Mouse (Mus musculus) gastrocnemius, adult 18-20 months (tissue): ENCODE data around the gene Col25a1. TPM values are rescaled to one million over a fixed set of nuclear protein-coding genes. Genes with fewer than 3 reads are reported as not detected.

Experiments
- DNase-seq: peaks from one replicate; pipeline ENCODE4 v3.0.0; 2021; ENCODE audit warnings: low spot score
- total RNA-seq, 2 experiments: library from RNA; stranded (reverse); gene quantifications; 2 replicates each; pipeline ENCODE4 v1.2.3; 2021

Gene Col25a1
- total RNA-seq, 2 experiments from 2014 or later, result 0.09 to 0.17 TPM

DNA sequence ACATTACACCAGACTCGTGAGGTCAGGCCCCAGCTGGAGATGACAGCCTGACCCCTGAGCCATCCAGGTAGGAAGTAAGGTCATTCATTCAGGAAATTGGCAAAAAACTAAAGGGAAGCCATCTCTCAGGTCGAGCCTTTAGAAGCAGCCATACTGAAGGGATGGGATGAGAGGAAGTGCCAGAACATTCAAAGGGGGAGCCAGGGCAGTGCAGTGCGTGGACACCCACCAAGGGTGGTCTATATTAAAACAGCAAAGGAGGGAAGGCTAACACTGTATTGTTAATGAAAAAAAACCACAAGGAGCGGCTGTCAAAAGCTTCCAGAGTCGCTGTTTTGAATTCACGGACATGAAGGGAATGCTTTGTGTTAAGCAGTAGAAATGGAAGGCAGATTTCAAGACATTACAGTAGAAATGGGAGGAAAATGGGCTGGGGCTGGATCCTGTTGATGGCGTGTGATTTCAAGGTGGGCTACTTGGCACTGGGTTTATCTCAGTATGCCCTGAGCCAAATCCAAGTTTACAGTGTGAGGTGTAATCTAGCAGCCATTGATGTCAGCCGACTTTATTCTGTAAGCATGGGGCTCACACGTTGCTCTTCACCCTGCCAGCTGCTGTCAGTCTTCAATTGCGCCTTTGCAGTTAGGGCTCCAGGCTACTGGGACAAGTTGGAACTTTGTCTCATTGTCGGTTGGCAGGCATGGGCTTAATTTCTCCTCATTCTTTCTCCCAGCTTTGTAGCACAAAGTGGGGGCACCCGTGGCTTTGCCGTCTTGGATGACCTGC is 312.7 kb downstream of the Col25a1 start:
- DNase-seq, result no peak

GRCm38 (mm10) chr3:130449864-130450263 is 318.6 kb downstream of the Col25a1 start:
- DNase-seq, result no peak

GRCm38 (mm10) chr3:130465371-130465770 is 334.1 kb downstream of the Col25a1 start:
- DNase-seq, result no peak

DNA sequence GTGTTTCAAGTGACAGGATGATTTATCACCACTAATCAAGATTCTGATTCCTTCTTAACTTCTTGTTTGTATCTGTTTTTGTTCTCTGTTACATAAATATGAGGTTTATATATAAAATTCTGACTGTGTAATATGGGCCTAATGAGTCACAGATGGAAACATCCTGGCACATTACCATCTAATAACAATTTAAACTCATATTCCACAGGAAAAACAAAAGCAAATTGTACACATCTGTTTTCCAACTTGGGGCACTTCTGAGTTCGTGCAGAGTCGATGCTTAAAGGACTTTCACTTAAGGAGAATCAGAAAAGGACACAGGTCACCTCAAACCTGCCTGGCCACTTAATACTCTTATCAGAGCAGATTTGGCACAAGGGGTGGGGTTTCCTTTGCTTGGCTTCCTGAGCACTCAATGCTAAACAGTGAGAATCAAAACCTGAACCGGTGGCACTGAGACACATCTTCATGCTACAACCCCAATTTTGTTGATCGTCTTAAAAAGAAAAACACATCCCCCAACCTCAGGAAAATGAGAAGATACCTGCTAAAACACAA is 342.0 kb downstream of the Col25a1 start:
- DNase-seq, result no peak

DNA sequence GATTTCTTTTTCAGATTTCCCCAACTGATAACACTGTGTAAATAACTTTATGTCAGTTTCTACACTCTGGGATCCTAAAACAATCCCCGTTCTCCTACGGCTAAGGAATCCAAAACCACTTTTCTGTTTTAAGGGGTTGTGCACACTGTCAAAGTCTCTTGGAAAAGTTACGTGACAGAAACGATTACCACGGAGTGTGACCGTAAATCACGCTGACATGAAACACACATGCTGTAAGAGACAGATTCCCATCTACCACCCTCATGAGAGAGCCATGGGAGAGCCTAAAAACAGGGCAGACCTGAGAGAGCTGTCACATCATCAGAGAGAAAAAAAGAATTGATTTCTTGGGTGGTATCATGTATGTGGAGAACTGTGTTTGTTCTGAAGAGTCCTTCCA is 342.7 kb downstream of the Col25a1 start:
- no peak for DNase-seq

DNA sequence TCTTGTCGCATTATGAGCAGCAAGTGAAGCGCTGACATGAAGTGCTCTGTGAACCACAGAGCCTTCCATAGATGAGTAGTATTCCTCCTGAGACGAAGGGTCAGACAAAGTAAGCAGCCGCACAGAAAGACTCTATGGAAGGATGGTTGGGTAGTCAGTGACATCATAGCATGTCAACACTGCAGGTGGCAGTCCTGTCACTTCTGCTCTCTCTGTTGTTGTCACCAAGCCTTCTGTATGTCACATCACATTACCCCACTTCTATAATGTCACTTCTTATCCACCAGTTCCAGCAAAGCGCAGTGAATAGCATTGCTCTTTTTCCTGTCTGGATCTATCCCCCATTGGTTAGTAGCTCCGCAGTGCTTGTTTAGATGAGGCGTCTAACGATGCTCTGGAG is 351.2 kb downstream of the Col25a1 start:
- DNase-seq, result no peak

GRCm38 (mm10) chr3:130488839-130489238 is 357.5 kb downstream of the Col25a1 start:
- no peak for DNase-seq

DNA sequence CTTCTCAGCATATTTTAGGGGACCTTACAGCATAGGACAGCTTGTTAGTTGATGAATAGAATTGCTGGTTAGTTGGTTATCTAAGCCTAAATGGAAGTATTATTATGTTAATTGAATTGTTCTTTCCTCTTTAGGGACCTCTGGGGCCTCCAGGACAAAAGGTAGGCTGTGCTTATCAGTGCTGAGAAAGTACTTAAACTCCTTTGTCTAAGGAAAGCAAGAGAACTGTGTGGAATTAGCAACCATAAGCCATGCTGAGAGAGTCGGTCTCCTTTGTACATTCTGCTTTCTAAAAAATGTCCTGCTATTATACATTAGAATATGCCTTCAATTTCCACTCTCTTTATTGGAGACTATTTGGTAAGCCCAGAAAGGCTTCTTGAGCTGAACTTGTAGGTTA is 362.9 kb downstream of the Col25a1 start:
- DNase-seq, result no peak

- DNase-seq, result peak; percentile 53
These were observed 363.5 kb downstream of the Col25a1 start for GRCm38 (mm10) chr3:130494665-130495396.

GRCm38 (mm10) chr3:130497036-130497435 is 365.7 kb downstream of the Col25a1 start:
- DNase-seq, result no peak

- no peak for DNase-seq
These were observed 370.4 kb downstream of the Col25a1 start for GRCm38 (mm10) chr3:130501713-130502112.

DNA sequence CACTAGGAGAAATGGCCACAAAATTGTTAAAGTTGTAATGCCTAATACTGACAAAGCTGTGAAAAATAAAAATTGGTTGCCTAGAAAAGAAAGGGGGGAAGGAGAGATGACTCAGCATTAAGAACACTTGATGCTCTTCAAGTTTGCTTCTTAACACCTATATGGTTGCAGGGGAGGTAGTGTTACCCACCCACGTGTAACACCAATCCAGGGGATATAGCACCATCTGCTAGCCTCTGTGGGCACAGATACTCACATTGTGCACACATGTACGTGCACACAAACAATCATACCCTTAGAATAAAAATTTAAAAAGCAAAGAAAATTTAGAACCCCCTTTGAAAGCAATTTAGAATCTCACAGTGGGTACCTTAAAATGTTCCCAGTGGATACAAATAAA is 377.0 kb downstream of the Col25a1 start:
- DNase-seq, result no peak

DNA sequence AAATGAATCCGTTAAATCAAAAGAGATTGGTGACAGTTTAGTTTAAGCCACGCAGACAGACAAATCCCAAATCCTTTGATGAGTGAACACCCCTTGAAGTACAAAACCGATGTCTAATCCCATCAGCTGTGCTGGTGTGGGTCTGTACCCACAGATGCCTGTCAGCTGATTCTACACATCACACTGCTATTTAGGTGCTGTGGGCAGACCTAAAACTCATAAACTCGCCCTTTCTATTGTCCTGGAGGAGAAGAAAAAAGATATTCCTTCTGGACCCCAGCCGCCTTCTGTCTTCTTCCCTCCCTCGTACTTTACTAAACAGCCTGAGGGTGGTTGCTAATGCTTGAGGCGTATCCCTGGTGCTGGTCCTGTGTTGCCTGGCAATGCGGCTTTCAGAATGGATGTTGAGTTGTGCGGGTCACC is 387.2 kb downstream of the Col25a1 start:
- DNase-seq, result no peak

- no peak for DNase-seq
These were observed 390.7 kb downstream of the Col25a1 start for GRCm38 (mm10) chr3:130521834-130522476.

DNA sequence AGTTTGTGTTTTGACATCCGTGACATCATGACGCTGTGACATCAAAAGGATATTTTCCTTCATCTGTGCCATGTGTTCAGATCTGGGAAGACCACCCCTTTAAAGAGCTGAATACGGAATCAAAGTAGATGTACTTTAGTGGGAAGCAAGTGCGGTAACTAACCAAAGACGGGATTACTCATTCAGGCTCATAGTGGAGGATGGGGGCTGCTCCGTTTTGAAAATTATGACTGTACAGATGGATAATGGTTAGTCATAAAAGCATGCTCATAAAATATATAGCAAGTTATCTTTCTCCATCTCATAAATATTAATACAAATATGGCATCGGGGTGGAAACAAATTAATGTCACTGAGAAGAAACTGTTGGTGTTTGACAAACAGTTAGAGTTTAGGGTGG is 391.7 kb downstream of the Col25a1 start:
- no peak for DNase-seq

- DNase-seq, result no peak
These were observed 393.3 kb downstream of the Col25a1 start for GRCm38 (mm10) chr3:130524367-130525137.

- no peak for DNase-seq
These were observed 403.7 kb downstream of the Col25a1 start for GRCm38 (mm10) chr3:130535021-130535420.

DNA sequence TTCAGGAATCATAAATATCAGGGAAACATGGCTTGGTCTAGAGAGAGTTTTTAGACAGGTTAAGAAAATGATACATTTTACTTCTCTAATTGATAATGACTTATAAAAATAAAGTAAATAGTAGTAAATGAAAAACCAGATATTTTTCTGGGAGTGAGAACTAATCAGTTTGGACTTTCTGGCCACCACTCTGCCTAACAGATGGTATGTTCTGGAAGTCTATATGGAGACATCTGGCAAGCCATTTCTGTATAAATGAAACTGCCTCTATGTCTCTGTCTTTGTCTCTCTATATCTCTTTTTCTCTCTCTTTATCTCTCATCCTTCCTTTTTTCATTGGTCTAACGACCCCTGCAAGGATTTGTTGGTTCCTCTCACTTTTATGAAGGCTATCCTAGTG is 410.2 kb downstream of the Col25a1 start:
- no peak for DNase-seq

- DNase-seq, result no peak
These were observed 414.7 kb downstream of the Col25a1 start for GRCm38 (mm10) chr3:130545995-130546394.

GRCm38 (mm10) chr3:130549066-130549465 is 417.8 kb downstream of the Col25a1 start:
- DNase-seq, result no peak

- DNase-seq, result no peak
These were observed 425.0 kb downstream of the Col25a1 start for GRCm38 (mm10) chr3:130556263-130556662.
